Mouse (Mus musculus): Measurements from ENCODE around the gene Igfbp7. TPM values are rescaled to one million over a fixed set of nuclear protein-coding genes. Genes with fewer than 3 reads are reported as not detected.

Gene Igfbp7
- polyA plus RNA-seq, 1 experiment from 2014 or later, result 30.9 TPM

- Histone ChIP-seq H3K9me3 (replicated peaks; ENCODE audit: control insufficient read depth, low read length) (no peaks in the 10 kb centered on the region), H3K36me3 (ENCODE audit: control insufficient read depth, insufficient read depth) (no peaks in the 10 kb centered on the region), H3K27ac (ENCODE audit: low read length) (no peak overlapping the region), H3K9ac (ENCODE audit: low read depth, low read length) (no peak overlapping the region), H3K4me2 (ENCODE audit: low read depth, low read length) (no peak overlapping the region), H3K27me3 (ENCODE audit: control insufficient read depth, insufficient read depth, low read depth, low read length) (no peaks in the 10 kb centered on the region; the same call in 1 of the 2 replicates), H3K4me3 (ENCODE audit: low read depth, low read length) (no peak overlapping the region), H3K4me1 (ENCODE audit: control insufficient read depth, low read depth, low read length) (peaks cover 10% of the 10 kb centered on the region)
- no peak for ATAC-seq (ENCODE audit: low read depth)
- WGBS (ENCODE audit: insufficient replicate concordance), result 61% methylated on average over 19 of the region's 19 CpGs
Measured at GRCm38 (mm10) chr5:77355307-77356265, 52.3 kb downstream of the Igfbp7 start.

- H3K4me3 ChIP-seq (ENCODE audit: low read depth, low read length), result no peak overlapping the region
- H3K36me3 ChIP-seq (ENCODE audit: control insufficient read depth, insufficient read depth), result peaks cover 7% of the 10 kb centered on the region; the same call in 1 of the 2 replicates
- no peaks in the 10 kb centered on the region; the same call in 1 of the 2 replicates for H3K27me3 ChIP-seq (ENCODE audit: control insufficient read depth, insufficient read depth, low read depth, low read length)
- H3K4me1 ChIP-seq (ENCODE audit: control insufficient read depth, low read depth, low read length), result peaks cover 10% of the 10 kb centered on the region
- no peaks in the 10 kb centered on the region for H3K9me3 ChIP-seq (replicated peaks; ENCODE audit: control insufficient read depth, low read length)
- H3K27ac ChIP-seq (ENCODE audit: low read length), result no peak overlapping the region
- 0 out of 2 replicates have a peak, but pooled peaks have one; percentile 39 for ATAC-seq (ENCODE audit: low read depth)
- WGBS (ENCODE audit: insufficient replicate concordance), result 2% methylated on average over 16 of the region's 16 CpGs
- peak overlapping the region; percentile 41 for H3K4me2 ChIP-seq (ENCODE audit: low read depth, low read length)
- no peak overlapping the region for H3K9ac ChIP-seq (ENCODE audit: low read depth, low read length)
Measured at GRCm38 (mm10) chr5:77354361-77354787, 53.5 kb downstream of the Igfbp7 start.

- peaks cover 3% of the 10 kb centered on the region for H3K4me1 ChIP-seq (ENCODE audit: control insufficient read depth, low read depth, low read length)
- peaks cover 28% of the 10 kb centered on the region for H3K36me3 ChIP-seq (ENCODE audit: control insufficient read depth, insufficient read depth)
- H3K9ac ChIP-seq (ENCODE audit: low read depth, low read length), result no peak overlapping the region
- H3K27me3 ChIP-seq (ENCODE audit: control insufficient read depth, insufficient read depth, low read depth, low read length), result no peaks in the 10 kb centered on the region; the same call in 1 of the 2 replicates
- 68% methylated on average over 9 of the region's 9 CpGs for WGBS (ENCODE audit: insufficient replicate concordance)
- no peak overlapping the region for H3K4me2 ChIP-seq (ENCODE audit: low read depth, low read length)
- H3K4me3 ChIP-seq (ENCODE audit: low read depth, low read length), result no peak overlapping the region
- no peak for ATAC-seq (ENCODE audit: low read depth)
- H3K27ac ChIP-seq (ENCODE audit: low read length), result no peak overlapping the region
- no peaks in the 10 kb centered on the region for H3K9me3 ChIP-seq (replicated peaks; ENCODE audit: control insufficient read depth, low read length)
Measured at GRCm38 (mm10) chr5:77351691-77352090, 56.1 kb downstream of the Igfbp7 start.

- no peak overlapping the region for H3K9ac ChIP-seq (ENCODE audit: low read depth, low read length)
- WGBS (ENCODE audit: insufficient replicate concordance), result 89% methylated on average over 15 of the region's 15 CpGs
Measured at GRCm38 (mm10) chr5:77349971-77350658, 57.7 kb downstream of the Igfbp7 start.

GRCm38 (mm10) chr5:77348901-77349300 is 58.9 kb downstream of the Igfbp7 start:
- Histone ChIP-seq H3K4me1 (ENCODE audit: control insufficient read depth, low read depth, low read length) (no peaks in the 10 kb centered on the region), H3K27ac (ENCODE audit: low read length) (no peak overlapping the region), H3K9me3 (replicated peaks; ENCODE audit: control insufficient read depth, low read length) (no peaks in the 10 kb centered on the region), H3K36me3 (ENCODE audit: control insufficient read depth, insufficient read depth) (peaks cover 41% of the 10 kb centered on the region), H3K9ac (ENCODE audit: low read depth, low read length) (no peak overlapping the region), H3K27me3 (ENCODE audit: control insufficient read depth, insufficient read depth, low read depth, low read length) (no peaks in the 10 kb centered on the region), H3K4me2 (ENCODE audit: low read depth, low read length) (no peak overlapping the region), H3K4me3 (ENCODE audit: low read depth, low read length) (no peak overlapping the region)
- ATAC-seq (ENCODE audit: low read depth), result no peak
- 88% methylated on average over 8 of the region's 8 CpGs for WGBS (ENCODE audit: insufficient replicate concordance)

More at GRCm38 (mm10) chr5:77349971-77350658, 57.7 kb downstream of the Igfbp7 start:
- no peak for ATAC-seq (ENCODE audit: low read depth)
- no peaks in the 10 kb centered on the region for H3K27me3 ChIP-seq (ENCODE audit: control insufficient read depth, insufficient read depth, low read depth, low read length)
- H3K4me1 ChIP-seq (ENCODE audit: control insufficient read depth, low read depth, low read length), result peaks cover 3% of the 10 kb centered on the region
- H3K4me3 ChIP-seq (ENCODE audit: low read depth, low read length), result no peak overlapping the region
- peaks cover 33% of the 10 kb centered on the region for H3K36me3 ChIP-seq (ENCODE audit: control insufficient read depth, insufficient read depth)
- H3K4me2 ChIP-seq (ENCODE audit: low read depth, low read length), result no peak overlapping the region
- no peaks in the 10 kb centered on the region for H3K9me3 ChIP-seq (replicated peaks; ENCODE audit: control insufficient read depth, low read length)
- no peak overlapping the region for H3K27ac ChIP-seq (ENCODE audit: low read length)

- no peaks in the 10 kb centered on the region for H3K4me1 ChIP-seq (ENCODE audit: control insufficient read depth, low read depth, low read length)
- H3K9ac ChIP-seq (ENCODE audit: low read depth, low read length), result no peak overlapping the region
- ATAC-seq (ENCODE audit: low read depth), result no peak
- no peak overlapping the region for H3K4me3 ChIP-seq (ENCODE audit: low read depth, low read length)
- no peaks in the 10 kb centered on the region for H3K27me3 ChIP-seq (ENCODE audit: control insufficient read depth, insufficient read depth, low read depth, low read length)
- no peaks in the 10 kb centered on the region for H3K9me3 ChIP-seq (replicated peaks; ENCODE audit: control insufficient read depth, low read length)
- H3K4me2 ChIP-seq (ENCODE audit: low read depth, low read length), result no peak overlapping the region
- H3K27ac ChIP-seq (ENCODE audit: low read length), result no peak overlapping the region
- 76% methylated on average over 4 of the region's 4 CpGs for WGBS (ENCODE audit: insufficient replicate concordance)
- peaks cover 68% of the 10 kb centered on the region for H3K36me3 ChIP-seq (ENCODE audit: control insufficient read depth, insufficient read depth)
Measured at GRCm38 (mm10) chr5:77340033-77340432, 67.8 kb downstream of the Igfbp7 start.

GRCm38 (mm10) chr5:77330154-77330553 is 77.7 kb downstream of the Igfbp7 start:
- no peak for ATAC-seq (ENCODE audit: low read depth)
- no peak overlapping the region for H3K4me2 ChIP-seq (ENCODE audit: low read depth, low read length)
- H3K27me3 ChIP-seq (ENCODE audit: control insufficient read depth, insufficient read depth, low read depth, low read length), result no peaks in the 10 kb centered on the region
- no peak overlapping the region for H3K4me3 ChIP-seq (ENCODE audit: low read depth, low read length)
- H3K36me3 ChIP-seq (ENCODE audit: control insufficient read depth, insufficient read depth), result peaks cover 51% of the 10 kb centered on the region
- no peaks in the 10 kb centered on the region for H3K9me3 ChIP-seq (replicated peaks; ENCODE audit: control insufficient read depth, low read length)
- no peak overlapping the region for H3K9ac ChIP-seq (ENCODE audit: low read depth, low read length)
- H3K27ac ChIP-seq (ENCODE audit: low read length), result no peak overlapping the region
- H3K4me1 ChIP-seq (ENCODE audit: control insufficient read depth, low read depth, low read length), result no peaks in the 10 kb centered on the region
- 65% methylated on average over 5 of the region's 5 CpGs for WGBS (ENCODE audit: insufficient replicate concordance)

- no peak for ATAC-seq (ENCODE audit: low read depth)
- 57% methylated on average over 1 of the region's 1 CpGs for WGBS (ENCODE audit: insufficient replicate concordance)
- Histone ChIP-seq H3K27ac (ENCODE audit: low read length) (no peak overlapping the region), H3K4me2 (ENCODE audit: low read depth, low read length) (no peak overlapping the region), H3K9ac (ENCODE audit: low read depth, low read length) (no peak overlapping the region), H3K9me3 (replicated peaks; ENCODE audit: control insufficient read depth, low read length) (no peaks in the 10 kb centered on the region), H3K27me3 (ENCODE audit: control insufficient read depth, insufficient read depth, low read depth, low read length) (no peaks in the 10 kb centered on the region), H3K36me3 (ENCODE audit: control insufficient read depth, insufficient read depth) (peaks cover 69% of the 10 kb centered on the region), H3K4me1 (ENCODE audit: control insufficient read depth, low read depth, low read length) (no peaks in the 10 kb centered on the region), H3K4me3 (ENCODE audit: low read depth, low read length) (no peak overlapping the region)
Measured at GRCm38 (mm10) chr5:77324936-77325335, 82.9 kb downstream of the Igfbp7 start.
